In genomic region chr16:26698076-26698475, GRCm38 (mm10) we compare ENCODE assay signal across 26 mouse cellular contexts.
DNase-seq lines count a peak whose midpoint lies in the region; ATAC-seq lines count a peak whose summit lies in the region.
"Had no signal": no experiment of that assay in that cellular context is flagged by ENCODE, and none has a peak within 500 bp of the region (broad histone marks: within the 10 kb centered on the region; RNA-seq: fewer than 3 reads in every experiment).

No protein-coding gene starts in this region.

- H3K4me3 ChIP-seq in kidney, embryonic 16.5 days (ENCODE audit: low read length) = no peak overlapping the region
- no peak overlapping the region for H3K4me3 ChIP-seq in kidney, embryonic 14.5 days (ENCODE audit: low read length)
- H3K4me3 ChIP-seq: embryonic facial prominence, embryonic 10.5 days; embryonic facial prominence, embryonic 13.5 days; erythroblast, embryonic 14.5 days; forebrain, embryonic 12.5 days; forebrain, embryonic 15.5 days; heart, embryonic 10.5 days; heart, embryonic 13.5 days; hindbrain, embryonic 12.5 days had no signal

- 84% methylated on average over 4 of the region's 4 CpGs for WGBS in kidney, embryonic 16.5 days
- 88% methylated on average over 4 of the region's 4 CpGs for WGBS in kidney, embryonic 14.5 days

- peak; percentile 48 for DNase-seq in kidney, adult 11 months
- peak; percentile 60 to 75 for DNase-seq in kidney, adult 8-10 months
- peak; percentile 10 for DNase-seq in kidney, postnatal 14 days
- no peak for DNase-seq in spleen, postnatal 4 days (ENCODE audit: low spot score in 2 of 2)
- DNase-seq in left cerebral cortex, adult 9 months (ENCODE audit: low spot score in 2 of 2) = no peak
- DNase-seq: adrenal gland, adult 8-10 months; adrenal gland, postnatal 25 days; cerebellum, adult 11-12 months; cerebellum, adult 8-10 months; cerebellum, postnatal 10 days; cerebellum, postnatal 36 days; embryo, embryonic 11 days; gastrocnemius, postnatal 25 days; heart, adult 18-20 months; heart, postnatal 14 days had no signal

- no peaks in the 10 kb centered on the region for H3K9me3 ChIP-seq in kidney, embryonic 16.5 days (ENCODE audit: low read length)
- H3K9me3 ChIP-seq in kidney, embryonic 14.5 days (ENCODE audit: control insufficient read depth, low read length) = no peaks in the 10 kb centered on the region
- H3K9me3 ChIP-seq: embryonic facial prominence, embryonic 10.5 days; embryonic facial prominence, embryonic 13.5 days; forebrain, embryonic 12.5 days; forebrain, embryonic 15.5 days; heart, embryonic 10.5 days; heart, embryonic 13.5 days; hindbrain, embryonic 12.5 days had no signal

- H3K4me1 ChIP-seq in kidney, embryonic 16.5 days (ENCODE audit: insufficient read depth, low read length) = no peaks in the 10 kb centered on the region
- H3K4me1 ChIP-seq in kidney, embryonic 14.5 days (ENCODE audit: control insufficient read depth, insufficient read depth, low read length) = no peaks in the 10 kb centered on the region
- H3K4me1 ChIP-seq: embryonic facial prominence, embryonic 10.5 days; embryonic facial prominence, embryonic 13.5 days; forebrain, embryonic 12.5 days; forebrain, embryonic 15.5 days; heart, embryonic 10.5 days; heart, embryonic 13.5 days; hindbrain, embryonic 12.5 days had no signal

- H3K27ac ChIP-seq in kidney, embryonic 16.5 days (ENCODE audit: low read length) = no peak overlapping the region
- no peak overlapping the region for H3K27ac ChIP-seq in kidney, embryonic 14.5 days (ENCODE audit: low read depth, low read length)
- H3K27ac ChIP-seq: embryonic facial prominence, embryonic 10.5 days; embryonic facial prominence, embryonic 13.5 days; forebrain, embryonic 12.5 days; forebrain, embryonic 15.5 days; heart, embryonic 10.5 days; heart, embryonic 13.5 days; hindbrain, embryonic 12.5 days had no signal

- H3K27me3 ChIP-seq in kidney, embryonic 16.5 days (ENCODE audit: insufficient read depth, low read length) = no peaks in the 10 kb centered on the region
- no peaks in the 10 kb centered on the region for H3K27me3 ChIP-seq in kidney, embryonic 14.5 days (ENCODE audit: control insufficient read depth, insufficient read depth, low read length)
- H3K27me3 ChIP-seq: embryonic facial prominence, embryonic 13.5 days; forebrain, embryonic 12.5 days; forebrain, embryonic 15.5 days; heart, embryonic 13.5 days; hindbrain, embryonic 12.5 days had no signal

- no peak for ATAC-seq in kidney, embryonic 16.5 days (ENCODE audit: low FRiP score, low TSS enrichment)
- ATAC-seq in kidney, embryonic 14.5 days (ENCODE audit: low FRiP score, low TSS enrichment) = no peak
- ATAC-seq: activated CD4-positive, CD25-positive, alpha-beta regulatory T cell, adult 4 months; forebrain, embryonic 15.5 days had no signal

- no peak overlapping the region for H3K9ac ChIP-seq in kidney, embryonic 16.5 days (replicated peaks; ENCODE audit: low read length)
- H3K9ac ChIP-seq in kidney, embryonic 14.5 days (ENCODE audit: low read depth, low read length) = no peak overlapping the region
- H3K9ac ChIP-seq: embryonic facial prominence, embryonic 13.5 days; forebrain, embryonic 12.5 days; forebrain, embryonic 15.5 days; heart, embryonic 13.5 days; hindbrain, embryonic 12.5 days had no signal

- no peak overlapping the region for H3K4me2 ChIP-seq in kidney, embryonic 16.5 days (replicated peaks; ENCODE audit: low read depth, low read length)
- no peak overlapping the region for H3K4me2 ChIP-seq in kidney, embryonic 14.5 days (replicated peaks; ENCODE audit: low read depth, low read length)
- H3K4me2 ChIP-seq: embryonic facial prominence, embryonic 13.5 days; forebrain, embryonic 12.5 days; forebrain, embryonic 15.5 days; heart, embryonic 13.5 days; hindbrain, embryonic 12.5 days had no signal

- H3K36me3 ChIP-seq in kidney, embryonic 16.5 days (ENCODE audit: insufficient read depth, low read length) = no peaks in the 10 kb centered on the region
- H3K36me3 ChIP-seq in kidney, embryonic 14.5 days (ENCODE audit: control insufficient read depth, insufficient read depth, low read length) = no peaks in the 10 kb centered on the region
- H3K36me3 ChIP-seq: embryonic facial prominence, embryonic 10.5 days; embryonic facial prominence, embryonic 13.5 days; forebrain, embryonic 12.5 days; forebrain, embryonic 15.5 days; heart, embryonic 10.5 days; heart, embryonic 13.5 days; hindbrain, embryonic 12.5 days had no signal

Comparison
In these comparisons a context has a peak if more than half of its experiments do, and no peak if none do; other contexts are left out.
1. DNase-seq: peak in kidney, adult 11 months (single experiment), kidney, adult 8-10 months (2 of 2) and kidney, postnatal 14 days (single experiment); none in spleen, postnatal 4 days (0 of 2) and left cerebral cortex, adult 9 months (0 of 2).